ENCODE assay signal across 23 mouse cellular contexts in genomic region chr3:138247241-138247640, GRCm38 (mm10). TPM values are rescaled to one million over a fixed set of nuclear protein-coding genes. Genes with fewer than 3 reads are reported as not detected.
"Had no signal": no experiment of that assay in that cellular context is flagged by ENCODE, and none has a peak within 500 bp of the region (broad histone marks: within the 10 kb centered on the region; RNA-seq: fewer than 3 reads in every experiment).

No protein-coding gene starts in this region.

- ATAC-seq: intestine, postnatal 0 days; liver, postnatal 0 days had no signal

- H3K9ac ChIP-seq: limb, embryonic 12.5 days; limb, embryonic 15.5 days; liver, embryonic 14.5 days; liver, postnatal 0 days; midbrain, embryonic 12.5 days had no signal

- DNase-seq: kidney, postnatal 36 days; left cerebral cortex, postnatal 4 days; liver, postnatal 0 days; lung, postnatal 36 days; thymus, adult 18-20 months; thymus, postnatal 36 days had no signal

- H3K4me2 ChIP-seq: limb, embryonic 12.5 days; limb, embryonic 15.5 days; liver, embryonic 11.5 days; midbrain, embryonic 12.5 days had no signal

- H3K27ac ChIP-seq: limb, embryonic 12.5 days; limb, embryonic 15.5 days; liver, embryonic 14.5 days; midbrain, embryonic 12.5 days had no signal

- H3K36me3 ChIP-seq: limb, embryonic 12.5 days; limb, embryonic 15.5 days; midbrain, embryonic 12.5 days had no signal

- H3K27me3 ChIP-seq: limb, embryonic 15.5 days; midbrain, embryonic 12.5 days had no signal

- H3K9me3 ChIP-seq: limb, embryonic 12.5 days; limb, embryonic 15.5 days; megakaryocyte, embryonic 14.5 days; midbrain, embryonic 12.5 days had no signal

- H3K4me1 ChIP-seq: megakaryocyte, embryonic 14.5 days; midbrain, embryonic 12.5 days had no signal

- H3K4me3 ChIP-seq: limb, embryonic 12.5 days; limb, embryonic 15.5 days; megakaryocyte, embryonic 14.5 days; midbrain, embryonic 12.5 days had no signal

RNA-seq across cellular contexts. Expression of gene Adh7, which starts 29.7 kb away (rescaled TPM):
- polyA plus RNA-seq: intestine, embryonic 14.5 days; spleen, adult 2 months had no signal

RNA-seq across cellular contexts. Expression of gene 4930579F01Rik, which starts 53.6 kb away (rescaled TPM):
- total RNA-seq: layer of hippocampus, adult 18-20 months; layer of hippocampus, postnatal 14 days; left cerebral cortex, adult 8-10 months; left cerebral cortex, postnatal 14 days; left cerebral cortex, postnatal 4 days; midbrain, postnatal 0 days had no signal
- polyA plus RNA-seq: intestine, embryonic 14.5 days; limb, embryonic 12.5 days; limb, embryonic 15.5 days; liver, embryonic 11.5 days; liver, embryonic 14.5 days; liver, postnatal 0 days; midbrain, embryonic 12.5 days; midbrain, postnatal 0 days; neural tube, embryonic 11.5 days; neural tube, embryonic 14.5 days; small intestine, adult 2 months; spleen, adult 2 months had no signal
